Mouse (Mus musculus) embryonic facial prominence, embryonic 11.5 days (tissue): Measurements from ENCODE around the gene Tmem94. TPM values are rescaled to one million over a fixed set of nuclear protein-coding genes. Genes with fewer than 3 reads are reported as not detected.

ENCODE experiments used
- ATAC-seq: fragments of 200-750 bp; cut with Nextera tagmentation; replicated peaks from 2 replicates; pipeline ENCODE4 v1.8.0; 2017; ENCODE audit warnings: low read depth; ENCODE audit not compliant: insufficient number of reproducible peaks, low FRiP score, low TSS enrichment
- DNase-seq: peaks from one replicate; pipeline ENCODE4 v3.0.0-alpha.2; 2015; ENCODE audit warnings: low spot score
- H3K27ac ChIP-seq: fragments of 300-500 bp; sonication (generic); replicated peaks from 2 replicates; pipeline ENCODE4 v1.5.1; 2014; ENCODE audit warnings: mild to moderate bottlenecking, low read depth, low read length, control low read depth
- H3K27me3 ChIP-seq: fragments of 300-500 bp; sonication (generic); 2 replicates; pipeline ENCODE4 v1.6.1; 2014; ENCODE audit warnings: mild to moderate bottlenecking, low read length, moderate library complexity, mixed read lengths; ENCODE audit not compliant: control insufficient read depth, insufficient read depth
- H3K36me3 ChIP-seq: fragments of 300-500 bp; sonication (generic); replicated peaks from 2 replicates; pipeline ENCODE4 v1.6.1; 2014; ENCODE audit warnings: low read depth, mild to moderate bottlenecking, low read length, moderate library complexity, mixed read lengths; ENCODE audit not compliant: control insufficient read depth, insufficient read depth
- H3K4me1 ChIP-seq: fragments of 300-500 bp; sonication (generic); 2 replicates; pipeline ENCODE4 v1.6.1; 2014; ENCODE audit warnings: low read length, mixed read lengths; ENCODE audit not compliant: control insufficient read depth, insufficient read depth
- H3K4me2 ChIP-seq: fragments of 300-500 bp; sonication (generic); 2 replicates; pipeline ENCODE4 v1.6.1; 2014; ENCODE audit warnings: low read depth, mild to moderate bottlenecking, control low read depth, low read length, moderate library complexity
- H3K4me3 ChIP-seq: fragments of 300-500 bp; sonication (generic); 2 replicates; pipeline ENCODE4 v1.5.1; 2014; ENCODE audit warnings: low read depth, low read length, control low read depth
- H3K9ac ChIP-seq: fragments of 300-500 bp; sonication (generic); replicated peaks from 2 replicates; pipeline ENCODE4 v1.6.1; 2014; ENCODE audit warnings: mild to moderate bottlenecking, control low read depth, low read length
- H3K9me3 ChIP-seq: fragments of 300-500 bp; sonication (generic); replicated peaks from 2 replicates; pipeline ENCODE4 v1.6.1; 2016; ENCODE audit warnings: mild to moderate bottlenecking, low read length, inconsistent platforms, mixed read lengths; ENCODE audit not compliant: control insufficient read depth
- WGBS: fragments of 180-500 bp; shearing (Covaris S2); extraction: QIAGEN DNeasy Blood & Tissue Kit; methylation state at CpG from one replicate; pipeline ENCODE4 v1.1.7; 2014; 5-methylcytosine and 5-hydroxymethylcytosine counted together
- polyA plus RNA-seq: library from polyadenylated mRNA; unstranded; fragments of >200 nt; fragmentation: Nextera tagmentation; extraction: Ambion mirVana; gene quantifications from 2 replicates; pipeline ENCODE4 v1.2.1, GENCODE M21; 2014

Gene Tmem94
- polyA plus RNA-seq, 1 experiment from 2014 or later: 10.3 TPM

- no peak within 1 kb of the TSS for H3K27ac ChIP-seq
- DNase-seq (peak; percentile 92), ATAC-seq (peak; percentile 93)
- H3K9ac ChIP-seq: peak within 1 kb of the TSS; percentile 61
- peaks cover 6% of the 10 kb centered on the region; the same call in 1 of the 2 replicates for H3K36me3 ChIP-seq
- no peaks in the 10 kb centered on the region for H3K9me3 ChIP-seq
- peak within 1 kb of the TSS; percentile 65 for H3K4me3 ChIP-seq
- H3K4me2 ChIP-seq: peak within 1 kb of the TSS; percentile 96
- H3K27me3 ChIP-seq: peaks cover 13% of the 10 kb centered on the region
- under 1% methylated on average over 87 of the region's 87 CpGs for WGBS
- no peaks in the 10 kb centered on the region for H3K4me1 ChIP-seq
Measured at GRCm38 (mm10) chr11:115823774-115824740, 58.8 kb downstream of the Tmem94 start, which contains the start of gene Llgl2. Gene Llgl2 (plus strand): TSS chr11:115824049.

GRCm38 (mm10) chr11:115824813-115825212 lies 59.6 kb downstream of the Tmem94 start:
- Histone ChIP-seq H3K9me3 (no peaks in the 10 kb centered on the region), H3K4me3 (peak overlapping the region; percentile 65), H3K36me3 (peaks cover 6% of the 10 kb centered on the region; the same call in 1 of the 2 replicates), H3K4me2 (peak overlapping the region; percentile 96), H3K27ac (no peak overlapping the region), H3K9ac (peak overlapping the region; percentile 61; the same call in 1 of the 2 replicates), H3K27me3 (peaks cover 13% of the 10 kb centered on the region), H3K4me1 (no peaks in the 10 kb centered on the region)
- DNase-seq (no peak), ATAC-seq (no peak)
- 11% methylated on average over 11 of the region's 11 CpGs for WGBS

DNA sequence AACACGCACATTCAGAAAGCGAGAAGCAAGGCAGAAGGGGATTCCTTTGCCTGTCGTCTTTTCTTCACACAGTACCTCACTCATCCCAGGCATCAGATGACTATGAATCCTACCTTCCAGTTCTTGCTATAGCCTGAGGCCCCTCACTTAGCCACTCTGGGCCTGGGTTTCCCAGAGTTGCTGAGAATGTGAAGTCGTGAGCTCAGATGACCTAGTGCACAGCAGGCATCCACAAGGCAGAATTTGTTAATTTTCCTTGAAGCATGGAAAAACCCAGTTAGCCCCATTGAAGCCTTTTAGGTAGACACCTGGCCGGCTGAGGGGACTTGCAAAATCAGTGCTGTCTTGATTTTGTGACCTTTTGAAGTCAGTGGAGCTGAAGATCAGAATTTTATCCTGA lies 61.3 kb downstream of the Tmem94 start:
- Histone ChIP-seq H3K9me3 (no peaks in the 10 kb centered on the region), H3K4me2 (no peak overlapping the region), H3K9ac (no peak overlapping the region), H3K36me3 (no peaks in the 10 kb centered on the region), H3K4me3 (no peak overlapping the region), H3K27ac (no peak overlapping the region), H3K4me1 (no peaks in the 10 kb centered on the region), H3K27me3 (peaks cover 13% of the 10 kb centered on the region)
- 40% methylated on average over 5 of the region's 5 CpGs for WGBS
- DNase-seq: no peak
- no peak for ATAC-seq

DNA sequence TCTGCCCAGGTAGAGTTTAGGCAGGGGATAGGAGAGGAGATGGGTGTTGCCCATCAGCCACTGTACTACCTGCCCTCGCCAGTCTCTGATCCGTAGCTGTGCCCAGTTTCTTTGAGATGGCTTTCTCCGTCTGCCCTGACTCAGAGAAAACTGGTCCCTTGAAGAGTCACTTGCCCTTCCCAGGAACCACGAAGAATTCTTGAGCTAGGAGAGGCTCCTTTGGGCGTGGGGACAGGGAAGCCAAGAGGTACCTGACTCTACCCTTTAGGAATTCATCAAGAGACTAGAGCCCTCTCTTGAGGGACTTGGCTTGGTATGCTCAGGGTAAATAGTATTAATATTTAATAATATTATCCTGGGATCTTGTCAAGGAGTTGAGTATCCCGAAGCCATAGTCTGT lies 62.4 kb downstream of the Tmem94 start:
- Histone ChIP-seq H3K27me3 (peaks cover 13% of the 10 kb centered on the region), H3K4me3 (no peak overlapping the region), H3K4me2 (no peak overlapping the region), H3K9me3 (no peaks in the 10 kb centered on the region), H3K27ac (no peak overlapping the region), H3K9ac (no peak overlapping the region), H3K4me1 (peaks cover 3% of the 10 kb centered on the region; the same call in 1 of the 2 replicates), H3K36me3 (no peaks in the 10 kb centered on the region)
- DNase-seq: no peak
- WGBS: 86% methylated on average over 6 of the region's 6 CpGs
- ATAC-seq: no peak

- H3K4me3 ChIP-seq: no peak overlapping the region
- H3K27ac ChIP-seq: no peak overlapping the region
- peaks cover 5% of the 10 kb centered on the region for H3K4me1 ChIP-seq
- H3K27me3 ChIP-seq: peaks cover 12% of the 10 kb centered on the region
- no peaks in the 10 kb centered on the region for H3K9me3 ChIP-seq
- H3K9ac ChIP-seq: no peak overlapping the region
- no peak overlapping the region for H3K4me2 ChIP-seq
- ATAC-seq: no peak
- 55% methylated on average over 4 of the region's 4 CpGs for WGBS
- H3K36me3 ChIP-seq: no peaks in the 10 kb centered on the region
- no peak for DNase-seq
Measured at GRCm38 (mm10) chr11:115829036-115829435, 63.8 kb downstream of the Tmem94 start.

DNA sequence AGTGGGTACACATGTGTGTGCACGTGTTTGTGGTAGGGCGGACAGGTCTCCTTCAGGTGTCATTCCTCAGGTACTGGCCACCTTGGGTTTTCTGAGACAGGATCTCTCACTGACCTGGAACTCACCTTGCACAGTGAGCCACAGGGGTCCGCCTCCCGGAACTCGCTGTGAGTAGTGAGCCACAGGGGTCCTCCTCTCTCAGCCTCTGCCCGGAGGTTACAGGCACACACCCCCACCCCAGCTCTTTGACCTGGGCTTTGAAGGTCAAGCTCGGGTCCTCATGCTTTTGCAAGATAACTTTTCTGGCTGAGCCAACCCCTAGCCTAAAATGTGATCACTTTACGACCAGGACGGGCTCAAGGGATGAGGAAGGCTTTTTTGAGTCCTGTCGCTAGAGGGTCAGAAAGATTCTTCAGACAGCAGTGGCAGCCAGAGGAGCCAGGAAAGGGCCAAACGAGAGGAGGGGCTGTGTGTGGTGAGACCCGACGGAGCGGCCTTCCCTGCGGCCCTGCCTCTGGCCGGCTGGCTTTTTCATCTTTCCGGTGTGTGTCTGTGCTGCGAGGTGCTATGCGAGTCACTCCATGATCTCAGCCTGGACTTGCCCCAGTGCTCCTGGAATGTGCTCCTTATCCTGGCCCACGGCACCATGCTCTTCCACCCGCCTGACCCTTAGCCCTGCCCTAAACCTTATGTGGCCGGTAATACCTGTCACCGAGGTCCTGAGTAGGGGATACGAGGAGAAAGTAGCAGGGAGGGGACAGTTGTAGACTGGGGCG lies 65.5 kb downstream of the Tmem94 start:
- no peaks in the 10 kb centered on the region for H3K36me3 ChIP-seq
- H3K27me3 ChIP-seq: 0 out of 2 replicates have a peak, but pooled peaks cover 3% of the 10 kb centered on the region
- H3K4me2 ChIP-seq: no peak overlapping the region
- no peak for ATAC-seq
- 18% methylated on average over 25 of the region's 25 CpGs for WGBS
- DNase-seq: no peak
- H3K4me1 ChIP-seq: peaks cover 5% of the 10 kb centered on the region
- H3K9me3 ChIP-seq: no peaks in the 10 kb centered on the region
- no peak overlapping the region for H3K9ac ChIP-seq
- no peak overlapping the region for H3K4me3 ChIP-seq
- H3K27ac ChIP-seq: no peak overlapping the region

- 37% methylated on average over 3 of the region's 3 CpGs for WGBS
- H3K9ac ChIP-seq: no peak overlapping the region
- no peak overlapping the region for H3K4me2 ChIP-seq
- peaks cover 5% of the 10 kb centered on the region for H3K4me1 ChIP-seq
- no peak overlapping the region for H3K4me3 ChIP-seq
- no peaks in the 10 kb centered on the region for H3K9me3 ChIP-seq
- H3K27ac ChIP-seq: no peak overlapping the region
- DNase-seq: no peak
- H3K36me3 ChIP-seq: no peaks in the 10 kb centered on the region
- ATAC-seq: no peak
- H3K27me3 ChIP-seq: no peaks in the 10 kb centered on the region
Measured at GRCm38 (mm10) chr11:115831518-115831917, 66.3 kb downstream of the Tmem94 start.
